Comparison of ENCODE assay signal across 32 mouse cellular contexts in genomic region chr19:41786896-41787295, GRCm38 (mm10). TPM values are rescaled to one million over a fixed set of nuclear protein-coding genes. Genes with fewer than 3 reads are reported as not detected.
"Had no signal": no experiment of that assay in that cellular context is flagged by ENCODE, and none has a peak within 500 bp of the region (broad histone marks: within the 10 kb centered on the region; RNA-seq: fewer than 3 reads in every experiment).

No protein-coding gene starts in this region.

- H3K4me1 ChIP-seq: limb, embryonic 10.5 days; limb, embryonic 12.5 days; limb, embryonic 13.5 days; limb, embryonic 15.5 days; lung, embryonic 15.5 days; midbrain, embryonic 10.5 days; midbrain, embryonic 12.5 days; midbrain, embryonic 13.5 days; midbrain, embryonic 15.5 days; neural tube, embryonic 12.5 days had no signal

- DNase-seq: left cerebral cortex, postnatal 4 days; liver, embryonic 13.5 days; liver, postnatal 0 days; lung, adult 18-20 months; lung, adult 2 months; lung, embryonic 14.5 days; lung, postnatal 10 days; lung, postnatal 14 days; lung, postnatal 36 days; lung, postnatal 4 days; midbrain, embryonic 14.5 days had no signal

- ATAC-seq: liver, embryonic 12.5 days; liver, postnatal 0 days; lung, postnatal 0 days; midbrain, embryonic 13.5 days; midbrain, embryonic 15.5 days; midbrain, embryonic 16.5 days had no signal

- H3K27me3 ChIP-seq: limb, embryonic 13.5 days; limb, embryonic 15.5 days; liver, embryonic 12.5 days; liver, embryonic 13.5 days; liver, embryonic 15.5 days; lung, embryonic 15.5 days; megakaryocyte, embryonic 14.5 days; midbrain, embryonic 12.5 days; midbrain, embryonic 13.5 days; midbrain, embryonic 15.5 days; neural tube, embryonic 12.5 days had no signal

- H3K4me3 ChIP-seq: left cerebral cortex, adult 2 months; limb, embryonic 10.5 days; limb, embryonic 12.5 days; limb, embryonic 13.5 days; limb, embryonic 15.5 days; liver, embryonic 12.5 days; liver, embryonic 13.5 days; liver, embryonic 15.5 days; lung, embryonic 15.5 days; megakaryocyte, embryonic 14.5 days; midbrain, embryonic 10.5 days; midbrain, embryonic 12.5 days; midbrain, embryonic 13.5 days; midbrain, embryonic 15.5 days; myocyte; neural tube, embryonic 12.5 days had no signal

- H3K27ac ChIP-seq: left cerebral cortex, adult 2 months; limb, embryonic 10.5 days; limb, embryonic 12.5 days; limb, embryonic 13.5 days; limb, embryonic 15.5 days; liver, embryonic 12.5 days; liver, embryonic 13.5 days; liver, embryonic 15.5 days; lung, embryonic 15.5 days; macrophage; midbrain, embryonic 10.5 days; midbrain, embryonic 12.5 days; midbrain, embryonic 13.5 days; midbrain, embryonic 15.5 days; neural tube, embryonic 12.5 days had no signal

- H3K4me2 ChIP-seq: limb, embryonic 12.5 days; limb, embryonic 13.5 days; limb, embryonic 15.5 days; liver, embryonic 11.5 days; liver, embryonic 12.5 days; liver, embryonic 13.5 days; liver, embryonic 15.5 days; lung, embryonic 14.5 days; lung, embryonic 15.5 days; midbrain, embryonic 11.5 days; midbrain, embryonic 12.5 days; midbrain, embryonic 13.5 days; midbrain, embryonic 15.5 days; neural tube, embryonic 12.5 days had no signal

- H3K36me3 ChIP-seq: midbrain, embryonic 15.5 days had no signal

- H3K9me3 ChIP-seq: limb, embryonic 10.5 days; limb, embryonic 12.5 days; limb, embryonic 13.5 days; limb, embryonic 15.5 days; liver, embryonic 12.5 days; liver, embryonic 13.5 days; liver, embryonic 15.5 days; lung, embryonic 15.5 days; megakaryocyte, embryonic 14.5 days; midbrain, embryonic 10.5 days; midbrain, embryonic 12.5 days; midbrain, embryonic 13.5 days; midbrain, embryonic 15.5 days; neural tube, embryonic 12.5 days had no signal

- H3K9ac ChIP-seq: limb, embryonic 12.5 days; limb, embryonic 13.5 days; limb, embryonic 15.5 days; liver, embryonic 12.5 days; liver, embryonic 13.5 days; liver, embryonic 15.5 days; liver, postnatal 0 days; lung, embryonic 14.5 days; lung, embryonic 15.5 days; midbrain, embryonic 12.5 days; midbrain, embryonic 13.5 days; midbrain, embryonic 15.5 days; neural tube, embryonic 12.5 days had no signal

RNA-seq across cellular contexts. Expression of gene Slit1, which starts 43.4 kb away (rescaled TPM):
- total RNA-seq: monocyte, adult 5-6 weeks had no signal
